Mouse (Mus musculus) ES-E14 (cell line): ENCODE measurements around the gene Dstn. TPM values are rescaled to one million over a fixed set of nuclear protein-coding genes. Genes with fewer than 3 reads are reported as not detected.

Source experiments
- DNase-seq: peaks from one replicate; pipeline ENCODE4 v3.0.0-alpha.2; 2013; ENCODE audit warnings: low read depth, low spot score
- H3K27ac ChIP-seq: 2 replicates; pipeline ENCODE4 v1.5.1; 2012; ENCODE audit warnings: low read depth, mild to moderate bottlenecking, low read length, moderate library complexity, mixed read lengths; ENCODE audit not compliant: poor library complexity, insufficient read depth, severe bottlenecking
- H3K36me3 ChIP-seq: 2 replicates; pipeline ENCODE4 v1.6.1; 2012; ENCODE audit warnings: mild to moderate bottlenecking, low read length, moderate library complexity, mixed read lengths; ENCODE audit not compliant: control insufficient read depth, poor library complexity, insufficient read depth, severe bottlenecking
- H3K4me1 ChIP-seq, 2 experiments: fragments of 150-350 bp in 1 of 2; sonication (generic) in 1 of 2; 2 replicates each; pipeline ENCODE4 v1.6.1; 2012; ENCODE audit warnings: low read length in 2 of 2, mild to moderate bottlenecking in 1 of 2, mixed read lengths in 1 of 2; ENCODE audit not compliant: control insufficient read depth in 2 of 2, insufficient read depth in 2 of 2, poor library complexity in 1 of 2
- H3K4me3 ChIP-seq, 2 experiments: fragments of 150-350 bp in 1 of 2; sonication (generic) in 1 of 2; 2 replicates each; pipeline ENCODE4 v1.5.1; 2012; ENCODE audit warnings: low read length in 2 of 2, low read depth in 1 of 2, mild to moderate bottlenecking in 1 of 2, mixed read lengths in 1 of 2; ENCODE audit not compliant: insufficient read depth in 1 of 2, poor library complexity in 1 of 2, severe bottlenecking in 1 of 2
- H3K9ac ChIP-seq: 2 replicates; pipeline ENCODE4 v1.6.1; 2012; ENCODE audit warnings: low read depth, mild to moderate bottlenecking, low read length, mixed read lengths; ENCODE audit not compliant: poor library complexity, insufficient read depth, severe bottlenecking
- H3K9me3 ChIP-seq: fragments of 150-350 bp; sonication (generic); 2 replicates; pipeline ENCODE4 v1.6.1; 2012; ENCODE audit warnings: low read depth, mild to moderate bottlenecking, low read length; ENCODE audit not compliant: control insufficient read depth, insufficient read depth
- CHD2 ChIP-seq: IDR thresholded peaks from 2 replicates; pipeline ENCODE4 v1.6.1; 2014; ENCODE audit warnings: mild to moderate bottlenecking, low read depth, low read length, inconsistent platforms
- HCFC1 ChIP-seq: IDR thresholded peaks from 2 replicates; pipeline ENCODE4 v1.6.1; 2012; ENCODE audit warnings: low read length, inconsistent platforms, borderline replicate concordance; ENCODE audit not compliant: insufficient read depth
- MAFK ChIP-seq: IDR thresholded peaks from 2 replicates; pipeline ENCODE4 v1.6.1; 2014; ENCODE audit warnings: mild to moderate bottlenecking, low read depth, low read length, inconsistent platforms; ENCODE audit not compliant: insufficient read depth
- ZC3H11A ChIP-seq: IDR thresholded peaks from 2 replicates; pipeline ENCODE4 v1.6.1; 2012; ENCODE audit warnings: low read depth, mild to moderate bottlenecking, inconsistent platforms, low read length, borderline replicate concordance
- ZNF384 ChIP-seq: IDR thresholded peaks from 2 replicates; pipeline ENCODE4 v1.6.1; 2012; ENCODE audit warnings: low read depth, low read length, inconsistent platforms
- in situ Hi-C, 2 experiments: fragments of 600-800 bp; cut with MboI; formaldehyde crosslinking; loops; one replicate each; pipeline ENCODE4 v1.15.1; 2025; ENCODE audit warnings: low sequenced_read_pairs in 2 of 2, inconsistent platforms in 1 of 2; ENCODE audit not compliant: unreplicated experiment in 2 of 2
- total RNA-seq: library from RNA; depleted of rRNA; stranded (reverse); fragments of 300-350 nt; gene quantifications from 2 replicates; pipeline ENCODE4 v1.2.3, GENCODE M21; 2012

Gene Dstn
- total RNA-seq, 1 experiment: 391 TPM

DNA sequence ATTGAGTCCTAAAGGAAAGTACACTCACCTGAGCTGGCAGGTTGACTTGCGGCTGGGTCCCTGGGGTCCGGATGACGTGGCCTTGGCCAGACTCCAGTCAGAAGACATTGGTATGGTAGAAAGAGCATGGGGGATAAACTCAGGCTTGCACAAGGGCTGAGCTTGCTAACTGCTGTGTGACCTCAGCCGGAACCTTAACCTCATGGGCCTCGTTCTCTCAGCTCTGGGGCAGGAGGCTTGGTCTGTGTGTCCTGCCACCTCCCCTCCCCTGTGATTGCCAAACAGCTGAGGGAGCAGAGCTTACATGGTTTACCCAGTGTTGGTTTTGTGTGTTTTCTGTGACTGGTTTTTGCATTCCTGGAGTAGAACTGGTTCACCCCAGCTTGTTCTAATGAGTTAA is 25.3 kb downstream of the Dstn start:
- H3K9me3 ChIP-seq: no peaks in the 10 kb centered on the region
- H3K4me1 ChIP-seq: no peaks in the 10 kb centered on the region
- no peak overlapping the region for H3K9ac ChIP-seq
- TF ChIP-seq ZNF384: no peak
- TF ChIP-seq ZC3H11A: no peak
- TF ChIP-seq MAFK: no peak
- H3K4me3 ChIP-seq: no peak overlapping the region
- peaks cover 34% of the 10 kb centered on the region for H3K36me3 ChIP-seq
- no peak for DNase-seq
- H3K27ac ChIP-seq: no peak overlapping the region
- in situ Hi-C loops: no loop called here

DNA sequence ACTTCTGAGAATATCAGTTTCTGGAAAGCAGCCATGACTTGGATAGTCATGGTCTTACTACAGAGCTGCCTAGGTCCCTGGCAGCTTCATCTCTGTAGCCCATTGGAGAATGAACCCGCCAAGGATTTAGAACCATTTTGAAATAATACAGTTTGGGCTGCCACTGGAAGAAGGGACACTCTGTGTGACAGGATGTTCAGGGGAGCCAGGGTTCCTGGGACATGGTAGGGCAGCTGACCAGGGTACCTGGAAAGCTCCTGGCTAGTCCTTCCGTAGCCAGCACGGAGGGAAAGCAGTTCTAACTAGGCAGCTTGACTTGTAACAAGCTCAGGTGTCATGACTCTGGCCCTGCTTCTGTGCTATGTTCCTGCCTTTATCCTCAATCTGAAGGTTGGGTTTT is 29.7 kb downstream of the Dstn start:
- TF ChIP-seq MAFK: no peak
- Histone ChIP-seq H3K27ac (no peak overlapping the region), H3K9me3 (no peaks in the 10 kb centered on the region), H3K4me1 (peaks cover 0 to 6% of the 10 kb centered on the region in 2 experiments; a peak in 2 of 4 replicates), H3K4me3 (no peak overlapping the region), H3K9ac (no peak overlapping the region), H3K36me3 (peaks cover 59% of the 10 kb centered on the region)
- in situ Hi-C loops: no loop called here
- DNase-seq: no peak

DNA sequence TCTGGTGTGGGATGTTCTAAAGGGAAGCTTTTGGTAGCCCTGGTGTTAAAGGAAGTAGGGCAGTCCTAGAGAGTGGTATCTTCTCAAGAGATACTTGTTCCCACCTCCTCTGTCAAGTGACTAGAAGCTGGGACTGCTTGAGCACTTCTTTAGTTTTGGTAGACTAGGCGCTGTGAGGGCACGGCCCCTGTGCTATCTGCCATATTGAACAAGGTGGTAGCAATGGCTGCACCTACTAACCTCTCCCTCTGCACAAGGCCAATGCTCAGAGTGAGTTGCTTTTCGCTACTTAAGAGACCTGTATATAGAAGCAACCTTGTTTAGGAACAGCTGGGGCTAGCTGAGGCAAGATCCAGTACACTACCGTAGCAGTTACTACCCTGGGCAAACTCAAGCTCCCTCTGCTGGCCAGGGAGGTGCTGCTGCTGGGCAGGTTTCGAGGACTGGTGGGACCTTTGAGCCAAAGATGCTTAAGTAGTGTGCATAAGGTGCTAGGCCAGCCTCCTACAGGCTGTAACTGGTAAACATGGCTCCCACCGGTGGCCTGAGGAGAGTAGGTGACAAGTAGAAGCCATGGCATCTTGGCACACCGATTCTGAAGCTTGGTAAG is 30.5 kb downstream of the Dstn start:
- peak; percentile 29 for DNase-seq
- no peak overlapping the region for H3K9ac ChIP-seq
- no peak overlapping the region for H3K4me3 ChIP-seq
- H3K27ac ChIP-seq: no peak overlapping the region
- TF ChIP-seq MAFK: no peak
- TF ChIP-seq ZNF384: no peak
- TF ChIP-seq HCFC1: no peak
- no peak for TF ChIP-seq ZC3H11A
- TF ChIP-seq CHD2: no peak
- peaks cover 58% of the 10 kb centered on the region for H3K36me3 ChIP-seq
- in situ Hi-C loops: no loop called here
- peaks cover 0 to 6% of the 10 kb centered on the region in 2 experiments; a peak in 2 of 4 replicates for H3K4me1 ChIP-seq
- H3K9me3 ChIP-seq: no peaks in the 10 kb centered on the region

DNA sequence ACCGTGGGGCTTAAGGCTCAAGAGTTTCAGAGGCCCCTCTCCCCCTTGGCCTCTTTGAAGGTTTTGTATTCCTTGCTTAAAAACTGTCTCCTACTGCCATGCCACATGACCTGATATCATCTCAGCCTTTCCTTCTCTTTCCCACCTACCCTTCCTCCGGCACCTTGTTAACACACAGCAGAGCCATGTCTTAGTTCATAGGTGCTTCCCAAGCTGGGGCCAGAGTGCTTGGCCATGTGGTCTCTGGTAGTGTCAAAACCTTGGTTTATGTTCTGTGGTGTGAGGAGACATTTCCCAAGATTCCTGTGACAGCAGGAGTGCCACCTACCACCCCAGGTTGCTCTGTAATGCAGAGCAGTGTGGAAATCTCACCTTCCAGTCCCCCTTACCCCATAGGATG is 31.3 kb downstream of the Dstn start:
- peaks cover 0 to 6% of the 10 kb centered on the region in 2 experiments; a peak in 2 of 4 replicates for H3K4me1 ChIP-seq
- no peak for TF ChIP-seq ZC3H11A
- no peak for TF ChIP-seq HCFC1
- no peak for TF ChIP-seq ZNF384
- TF ChIP-seq CHD2: no peak
- TF ChIP-seq MAFK: no peak
- no peaks in the 10 kb centered on the region for H3K9me3 ChIP-seq
- peaks cover 59% of the 10 kb centered on the region for H3K36me3 ChIP-seq
- H3K27ac ChIP-seq: no peak overlapping the region
- H3K9ac ChIP-seq: no peak overlapping the region
- no peak for DNase-seq
- in situ Hi-C loops: no loop called here
- H3K4me3 ChIP-seq: no peak overlapping the region

DNA sequence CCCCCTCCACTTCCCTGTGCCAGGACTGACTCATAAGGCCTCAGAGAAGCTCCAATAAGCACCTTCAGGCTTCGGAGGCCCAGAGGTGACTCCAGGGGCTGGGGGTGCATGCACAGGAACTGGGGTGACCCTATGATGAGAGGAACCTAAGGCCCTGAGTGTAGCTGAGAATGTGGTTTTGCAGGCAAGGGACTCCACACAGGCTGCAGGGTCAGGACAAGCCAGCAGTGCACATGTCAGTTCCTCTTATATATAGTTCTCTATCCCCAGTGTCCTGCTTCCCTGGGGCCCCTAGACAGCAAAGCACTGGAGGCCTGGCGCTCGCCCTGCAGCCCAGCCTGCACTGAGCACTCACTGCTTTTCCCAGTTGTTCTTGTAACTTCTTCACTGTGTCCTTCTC is 32.9 kb downstream of the Dstn start:
- Histone ChIP-seq H3K9me3 (no peaks in the 10 kb centered on the region), H3K9ac (no peak overlapping the region), H3K4me1 (peaks cover 0 to 6% of the 10 kb centered on the region in 2 experiments; a peak in 2 of 4 replicates), H3K36me3 (peaks cover 62% of the 10 kb centered on the region), H3K4me3 (no peak overlapping the region), H3K27ac (no peak overlapping the region; the same call in 1 of the 2 replicates)
- no peak for DNase-seq
- TF ChIP-seq ZC3H11A: no peak
- TF ChIP-seq HCFC1: no peak
- no peak for TF ChIP-seq ZNF384
- no peak for TF ChIP-seq CHD2
- TF ChIP-seq MAFK: no peak
- in situ Hi-C loops: no loop called here
